Mouse (Mus musculus): ENCODE results near the gene Soga1. TPM values are rescaled to one million over a fixed set of nuclear protein-coding genes. Genes with fewer than 3 reads are reported as not detected.

Soga1 gene
- polyA plus RNA-seq, 1 experiment = 9.8 TPM

DNA sequence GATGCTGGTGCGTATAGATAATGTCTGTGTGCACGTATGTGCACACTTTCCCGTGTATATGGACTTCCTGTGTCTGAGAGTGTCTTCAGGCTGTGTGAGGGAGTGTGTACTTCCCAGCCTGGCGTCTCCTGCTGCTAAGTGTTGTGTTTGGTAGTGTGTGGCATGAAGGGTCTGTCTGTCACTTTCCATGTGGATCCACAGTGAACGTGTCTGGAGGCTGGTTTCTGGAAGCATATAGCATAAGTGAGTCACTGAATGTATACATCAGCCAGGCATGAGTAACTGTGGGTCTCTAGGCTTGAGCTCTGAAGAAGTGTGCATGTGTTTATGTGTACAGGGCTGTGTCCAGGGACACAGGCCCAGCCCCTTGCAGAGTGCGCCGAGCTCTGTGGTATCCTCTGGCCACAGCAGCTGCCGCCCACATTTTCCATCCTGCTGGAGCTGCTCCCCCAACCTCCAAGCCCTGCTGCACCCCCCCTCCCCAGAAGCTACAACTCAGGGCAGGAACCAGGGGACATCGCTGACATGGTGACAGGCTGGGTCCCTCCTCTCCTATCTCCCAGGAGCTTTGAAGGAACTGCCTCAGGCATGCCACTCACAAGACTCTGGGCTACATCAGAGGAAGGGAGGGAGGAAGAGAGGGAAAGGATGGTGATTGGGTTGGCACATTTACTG is 5.5 kb downstream of the Soga1 start:
- TF ChIP-seq CTCF (IDR thresholded peaks at IDR 0.05; ENCODE audit: low read depth, low read length) = no peak
- no peak for TF ChIP-seq POLR2A (IDR thresholded peaks at IDR 0.05; ENCODE audit: insufficient read depth, low read length)
- TF ChIP-seq EP300 (IDR thresholded peaks at IDR 0.05; ENCODE audit: insufficient read depth, low read depth, low read length) = no peak
- Histone ChIP-seq H3K27me3 (ENCODE audit: control insufficient read depth, insufficient read depth, low read length, poor library complexity, severe bottlenecking) (peaks cover 3% of the 10 kb centered on the region; the same call in 1 of the 2 replicates), H3K9me3 (replicated peaks; ENCODE audit: control insufficient read depth, insufficient read depth, low read length, poor library complexity, severe bottlenecking) (no peaks in the 10 kb centered on the region), H3K4me3 (ENCODE audit: low read depth, low read length) (no peak overlapping the region), H3K9ac (ENCODE audit: low read depth, poor library complexity, severe bottlenecking) (no peak overlapping the region), H3K27ac (ENCODE audit: insufficient read depth, low read length) (no peak overlapping the region), H3K36me3 (ENCODE audit: control insufficient read depth, insufficient read depth, low read length, poor library complexity, severe bottlenecking) (no peaks in the 10 kb centered on the region), H3K4me1 (ENCODE audit: control insufficient read depth, insufficient read depth, low read length) (peaks cover 1% of the 10 kb centered on the region)

GRCm38 (mm10) chr2:157072316-157072990 is 6.6 kb downstream of the Soga1 start:
- Histone ChIP-seq H3K9me3 (replicated peaks; ENCODE audit: control insufficient read depth, insufficient read depth, low read length, poor library complexity, severe bottlenecking) (no peaks in the 10 kb centered on the region), H3K36me3 (ENCODE audit: control insufficient read depth, insufficient read depth, low read length, poor library complexity, severe bottlenecking) (no peaks in the 10 kb centered on the region), H3K27ac (ENCODE audit: insufficient read depth, low read length) (no peak overlapping the region), H3K9ac (ENCODE audit: low read depth, poor library complexity, severe bottlenecking) (no peak overlapping the region), H3K4me3 (ENCODE audit: low read depth, low read length) (no peak overlapping the region), H3K4me1 (ENCODE audit: control insufficient read depth, insufficient read depth, low read length) (peaks cover 1% of the 10 kb centered on the region), H3K27me3 (ENCODE audit: control insufficient read depth, insufficient read depth, low read length, poor library complexity, severe bottlenecking) (no peaks in the 10 kb centered on the region)
- no peak for TF ChIP-seq POLR2A (IDR thresholded peaks at IDR 0.05; ENCODE audit: insufficient read depth, low read length)
- TF ChIP-seq EP300 (IDR thresholded peaks at IDR 0.05; ENCODE audit: insufficient read depth, low read depth, low read length) = no peak
- TF ChIP-seq CTCF (IDR thresholded peaks at IDR 0.05; ENCODE audit: low read depth, low read length) = no peak

GRCm38 (mm10) chr2:157071556-157071955 is 7.5 kb downstream of the Soga1 start:
- Histone ChIP-seq H3K9me3 (replicated peaks; ENCODE audit: control insufficient read depth, insufficient read depth, low read length, poor library complexity, severe bottlenecking) (no peaks in the 10 kb centered on the region), H3K4me3 (ENCODE audit: low read depth, low read length) (no peak overlapping the region), H3K27me3 (ENCODE audit: control insufficient read depth, insufficient read depth, low read length, poor library complexity, severe bottlenecking) (no peaks in the 10 kb centered on the region), H3K9ac (ENCODE audit: low read depth, poor library complexity, severe bottlenecking) (no peak overlapping the region), H3K36me3 (ENCODE audit: control insufficient read depth, insufficient read depth, low read length, poor library complexity, severe bottlenecking) (no peaks in the 10 kb centered on the region), H3K27ac (ENCODE audit: insufficient read depth, low read length) (no peak overlapping the region), H3K4me1 (ENCODE audit: control insufficient read depth, insufficient read depth, low read length) (peaks cover 1% of the 10 kb centered on the region)
- TF ChIP-seq EP300 (IDR thresholded peaks at IDR 0.05; ENCODE audit: insufficient read depth, low read depth, low read length) = no peak
- TF ChIP-seq POLR2A (IDR thresholded peaks at IDR 0.05; ENCODE audit: insufficient read depth, low read length) = no peak
- TF ChIP-seq CTCF (IDR thresholded peaks at IDR 0.05; ENCODE audit: low read depth, low read length) = no peak

- H3K27ac ChIP-seq (ENCODE audit: insufficient read depth, low read length) = no peak overlapping the region
- no peak overlapping the region for H3K4me3 ChIP-seq (ENCODE audit: low read depth, low read length)
- no peak overlapping the region for H3K9ac ChIP-seq (ENCODE audit: low read depth, poor library complexity, severe bottlenecking)
- no peaks in the 10 kb centered on the region for H3K27me3 ChIP-seq (ENCODE audit: control insufficient read depth, insufficient read depth, low read length, poor library complexity, severe bottlenecking)
- TF ChIP-seq POLR2A (IDR thresholded peaks at IDR 0.05; ENCODE audit: insufficient read depth, low read length) (no peak), EP300 (IDR thresholded peaks at IDR 0.05; ENCODE audit: insufficient read depth, low read depth, low read length) (no peak), CTCF (IDR thresholded peaks at IDR 0.05; ENCODE audit: low read depth, low read length) (no peak)
- no peaks in the 10 kb centered on the region for H3K36me3 ChIP-seq (ENCODE audit: control insufficient read depth, insufficient read depth, low read length, poor library complexity, severe bottlenecking)
- no peaks in the 10 kb centered on the region for H3K9me3 ChIP-seq (replicated peaks; ENCODE audit: control insufficient read depth, insufficient read depth, low read length, poor library complexity, severe bottlenecking)
- peaks cover 5% of the 10 kb centered on the region for H3K4me1 ChIP-seq (ENCODE audit: control insufficient read depth, insufficient read depth, low read length)
Measured at GRCm38 (mm10) chr2:157070365-157070764, 8.7 kb downstream of the Soga1 start.

DNA sequence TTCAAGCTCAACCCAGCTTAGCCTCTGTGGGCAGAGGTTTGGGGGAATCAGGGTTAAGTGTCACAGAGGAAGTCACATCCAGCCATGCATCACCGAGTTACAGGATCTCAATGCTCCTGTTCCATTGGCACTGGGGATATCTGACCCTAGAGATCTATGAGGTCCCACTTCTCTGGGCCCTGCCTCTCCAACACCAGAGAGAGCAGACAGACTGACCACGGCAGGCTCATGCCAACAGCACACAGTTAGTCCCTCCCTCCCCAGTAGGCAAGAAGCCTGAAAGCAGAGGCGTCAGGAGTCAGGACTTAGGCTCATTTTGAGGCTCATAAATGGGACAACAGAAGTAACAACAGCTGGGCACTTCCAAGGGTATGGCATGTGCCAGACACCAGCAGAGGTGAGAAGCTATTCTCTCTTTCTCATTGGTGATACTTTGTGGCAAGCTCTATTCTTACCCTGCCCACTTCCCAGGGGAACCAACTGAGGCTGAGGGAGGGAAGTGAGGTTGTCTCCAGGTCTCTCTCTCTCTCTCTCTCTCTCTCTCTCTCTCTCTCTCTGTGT is 9.2 kb downstream of the Soga1 start:
- Histone ChIP-seq H3K4me3 (ENCODE audit: low read depth, low read length) (no peak overlapping the region), H3K36me3 (ENCODE audit: control insufficient read depth, insufficient read depth, low read length, poor library complexity, severe bottlenecking) (no peaks in the 10 kb centered on the region), H3K27me3 (ENCODE audit: control insufficient read depth, insufficient read depth, low read length, poor library complexity, severe bottlenecking) (no peaks in the 10 kb centered on the region), H3K9ac (ENCODE audit: low read depth, poor library complexity, severe bottlenecking) (no peak overlapping the region), H3K4me1 (ENCODE audit: control insufficient read depth, insufficient read depth, low read length) (peaks cover 7% of the 10 kb centered on the region), H3K9me3 (replicated peaks; ENCODE audit: control insufficient read depth, insufficient read depth, low read length, poor library complexity, severe bottlenecking) (no peaks in the 10 kb centered on the region), H3K27ac (ENCODE audit: insufficient read depth, low read length) (no peak overlapping the region)
- TF ChIP-seq POLR2A (IDR thresholded peaks at IDR 0.05; ENCODE audit: insufficient read depth, low read length) (no peak), CTCF (IDR thresholded peaks at IDR 0.05; ENCODE audit: low read depth, low read length) (no peak), EP300 (IDR thresholded peaks at IDR 0.05; ENCODE audit: insufficient read depth, low read depth, low read length) (no peak)

- Histone ChIP-seq H3K9ac (ENCODE audit: low read depth, poor library complexity, severe bottlenecking) (no peak overlapping the region), H3K4me1 (ENCODE audit: control insufficient read depth, insufficient read depth, low read length) (peaks cover 7% of the 10 kb centered on the region), H3K27ac (ENCODE audit: insufficient read depth, low read length) (no peak overlapping the region), H3K27me3 (ENCODE audit: control insufficient read depth, insufficient read depth, low read length, poor library complexity, severe bottlenecking) (no peaks in the 10 kb centered on the region), H3K9me3 (replicated peaks; ENCODE audit: control insufficient read depth, insufficient read depth, low read length, poor library complexity, severe bottlenecking) (no peaks in the 10 kb centered on the region), H3K36me3 (ENCODE audit: control insufficient read depth, insufficient read depth, low read length, poor library complexity, severe bottlenecking) (no peaks in the 10 kb centered on the region), H3K4me3 (ENCODE audit: low read depth, low read length) (no peak overlapping the region)
- TF ChIP-seq EP300 (IDR thresholded peaks at IDR 0.05; ENCODE audit: insufficient read depth, low read depth, low read length) (no peak), POLR2A (IDR thresholded peaks at IDR 0.05; ENCODE audit: insufficient read depth, low read length) (no peak), CTCF (IDR thresholded peaks at IDR 0.05; ENCODE audit: low read depth, low read length) (no peak)
Measured at GRCm38 (mm10) chr2:157069355-157069735, 9.7 kb downstream of the Soga1 start.
